Mouse (Mus musculus): ENCODE measurements around the gene Syt16.

DNA sequence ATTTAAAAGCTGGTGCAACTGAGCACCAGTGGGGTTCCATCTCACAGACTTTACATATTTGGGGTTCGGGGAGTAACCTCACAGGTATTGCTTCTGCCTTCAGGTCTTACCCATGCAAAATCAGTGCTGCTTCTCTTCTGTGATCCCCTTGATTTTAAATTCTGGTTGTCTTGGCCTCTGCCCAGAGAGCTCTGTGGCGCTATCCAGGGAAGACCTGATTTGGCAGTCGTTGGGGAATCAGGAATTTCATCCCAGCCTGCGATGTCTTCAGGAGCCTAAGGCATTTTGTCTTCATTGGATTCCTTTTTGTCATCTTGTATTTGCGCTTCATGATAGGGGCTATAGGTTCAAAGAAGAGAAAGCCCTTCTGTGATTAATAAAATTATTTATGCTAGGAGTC, 95.1 kb downstream of the Syt16 start:
- no peak for TF ChIP-seq POLR2A (IDR thresholded peaks at IDR 0.05; ENCODE audit: control insufficient read depth, low read depth, low read length)
- no peak for TF ChIP-seq CTCF (IDR thresholded peaks at IDR 0.05; ENCODE audit: control insufficient read depth, insufficient read depth, insufficient replicate concordance, low read depth, low read length)
